Mouse (Mus musculus): ENCODE data around the gene Dpp4. TPM values are rescaled to one million over a fixed set of nuclear protein-coding genes. Genes with fewer than 3 reads are reported as not detected.

Gene Dpp4
- total and polyA plus RNA-seq, 2 experiments = 31.0 to 122 TPM

DNA sequence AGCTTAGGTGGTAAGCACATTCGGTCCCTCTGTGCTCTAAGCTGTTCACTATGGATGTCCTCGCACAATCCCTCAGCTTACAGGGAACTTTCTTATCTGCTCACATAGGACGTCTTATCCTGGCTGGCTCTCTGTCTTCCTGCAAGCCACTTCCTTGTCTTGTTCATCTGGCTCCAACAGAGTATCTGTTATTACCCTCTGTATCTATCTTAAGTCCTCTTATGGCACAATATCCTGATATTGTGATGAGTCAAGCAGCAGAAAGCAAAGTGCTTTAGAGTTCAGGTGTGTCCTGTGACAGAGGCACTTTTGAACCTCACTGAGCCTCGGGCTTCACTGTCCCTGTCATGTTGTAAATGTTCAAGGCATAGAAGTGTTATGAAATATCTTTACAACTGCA lies 48.4 kb downstream of the Dpp4 start:
- Histone ChIP-seq H3K27me3 (ENCODE audit: control insufficient read depth, insufficient read depth, low read length) (no peaks in the 10 kb centered on the region), H3K36me3 (ENCODE audit: control insufficient read depth, insufficient read depth, low read length) (peaks cover 54% of the 10 kb centered on the region), H3K4me1 (ENCODE audit: control insufficient read depth, insufficient read depth, low read length) (no peaks in the 10 kb centered on the region), H3K9ac (ENCODE audit: low read depth, low read length) (no peak overlapping the region), H3K27ac (replicated peaks; ENCODE audit: insufficient read depth, low read depth, low read length) (no peak overlapping the region), H3K4me3 (ENCODE audit: insufficient read depth, low read depth, low read length) (no peak overlapping the region), H3K79me2 (ENCODE audit: control insufficient read depth, insufficient read depth, low read length) (no peaks in the 10 kb centered on the region)
- WGBS = 81% methylated on average over 4 of the region's 4 CpGs
- no peak for DNase-seq (ENCODE audit: extremely low read depth, low read depth, low spot score)
- no peak for TF ChIP-seq POLR2A (IDR thresholded peaks at IDR 0.05; ENCODE audit: extremely low read depth, insufficient read depth, low read length)
- TF ChIP-seq CTCF (IDR thresholded peaks at IDR 0.05; ENCODE audit: low read depth, low read length) = no peak

DNA sequence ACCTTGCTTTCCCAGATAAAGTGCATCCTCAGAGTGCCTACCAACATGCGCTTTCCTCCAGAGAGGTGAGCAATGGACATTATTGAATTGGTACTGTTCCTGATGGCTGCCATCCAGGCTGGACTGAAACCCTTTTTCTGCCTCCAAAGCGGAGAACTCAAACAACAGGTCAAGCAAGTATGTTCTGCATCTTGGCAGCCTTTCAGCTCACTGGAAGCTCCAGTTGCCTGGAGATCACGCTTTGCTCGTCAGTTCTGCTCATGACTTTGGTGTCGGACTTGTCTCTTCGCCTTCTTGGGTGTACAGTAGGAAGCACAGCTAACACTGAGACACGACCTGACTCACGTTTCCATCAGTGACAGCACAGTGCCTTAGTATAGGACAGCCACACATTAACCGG lies 49.8 kb downstream of the Dpp4 start:
- DNase-seq (ENCODE audit: extremely low read depth, low read depth, low spot score) = peak; percentile 51
- Histone ChIP-seq H3K79me2 (ENCODE audit: control insufficient read depth, insufficient read depth, low read length) (no peaks in the 10 kb centered on the region), H3K27me3 (ENCODE audit: control insufficient read depth, insufficient read depth, low read length) (no peaks in the 10 kb centered on the region), H3K9ac (ENCODE audit: low read depth, low read length) (no peak overlapping the region), H3K4me3 (ENCODE audit: insufficient read depth, low read depth, low read length) (no peak overlapping the region), H3K36me3 (ENCODE audit: control insufficient read depth, insufficient read depth, low read length) (peaks cover 59% of the 10 kb centered on the region), H3K4me1 (ENCODE audit: control insufficient read depth, insufficient read depth, low read length) (no peaks in the 10 kb centered on the region), H3K27ac (replicated peaks; ENCODE audit: insufficient read depth, low read depth, low read length) (no peak overlapping the region)
- 68% methylated on average over 9 of the region's 9 CpGs for WGBS
- TF ChIP-seq CTCF (IDR thresholded peaks at IDR 0.05; ENCODE audit: low read depth, low read length) (no peak), POLR2A (IDR thresholded peaks at IDR 0.05; ENCODE audit: extremely low read depth, insufficient read depth, low read length) (no peak)

GRCm38 (mm10) chr2:62361514-62361913 lies 50.5 kb downstream of the Dpp4 start:
- Histone ChIP-seq H3K4me3 (ENCODE audit: insufficient read depth, low read depth, low read length) (no peak overlapping the region), H3K4me1 (ENCODE audit: control insufficient read depth, insufficient read depth, low read length) (no peaks in the 10 kb centered on the region), H3K27me3 (ENCODE audit: control insufficient read depth, insufficient read depth, low read length) (no peaks in the 10 kb centered on the region), H3K36me3 (ENCODE audit: control insufficient read depth, insufficient read depth, low read length) (peaks cover 59% of the 10 kb centered on the region), H3K9ac (ENCODE audit: low read depth, low read length) (no peak overlapping the region), H3K79me2 (ENCODE audit: control insufficient read depth, insufficient read depth, low read length) (no peaks in the 10 kb centered on the region), H3K27ac (replicated peaks; ENCODE audit: insufficient read depth, low read depth, low read length) (no peak overlapping the region)
- TF ChIP-seq POLR2A (IDR thresholded peaks at IDR 0.05; ENCODE audit: extremely low read depth, insufficient read depth, low read length) (no peak), CTCF (IDR thresholded peaks at IDR 0.05; ENCODE audit: low read depth, low read length) (no peak)
- no peak for DNase-seq (ENCODE audit: extremely low read depth, low read depth, low spot score)
- WGBS = 74% methylated on average over 3 of the region's 3 CpGs

DNA sequence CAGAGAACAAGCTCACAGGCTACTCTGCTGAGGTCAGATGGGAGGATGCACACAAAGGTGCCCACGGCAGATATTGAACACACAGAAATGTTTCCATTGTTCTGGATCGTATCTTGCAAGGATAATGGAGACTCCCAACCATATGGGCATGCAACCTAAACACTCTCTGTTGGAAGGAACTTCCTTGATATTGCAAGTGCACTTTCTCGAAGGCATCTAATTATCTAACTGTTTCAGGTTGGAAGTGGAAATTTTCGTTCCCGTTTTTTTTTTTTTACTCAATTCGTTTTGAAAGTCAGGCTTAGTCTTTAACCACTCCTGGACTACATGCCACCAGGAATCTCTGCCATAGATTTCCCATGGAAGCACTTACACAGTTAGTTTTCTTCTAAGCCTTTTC lies 51.2 kb downstream of the Dpp4 start:
- TF ChIP-seq POLR2A (IDR thresholded peaks at IDR 0.05; ENCODE audit: extremely low read depth, insufficient read depth, low read length) (no peak), CTCF (IDR thresholded peaks at IDR 0.05; ENCODE audit: low read depth, low read length) (no peak)
- Histone ChIP-seq H3K36me3 (ENCODE audit: control insufficient read depth, insufficient read depth, low read length) (peaks cover 60% of the 10 kb centered on the region), H3K4me3 (ENCODE audit: insufficient read depth, low read depth, low read length) (no peak overlapping the region), H3K4me1 (ENCODE audit: control insufficient read depth, insufficient read depth, low read length) (no peaks in the 10 kb centered on the region), H3K79me2 (ENCODE audit: control insufficient read depth, insufficient read depth, low read length) (no peaks in the 10 kb centered on the region), H3K27ac (replicated peaks; ENCODE audit: insufficient read depth, low read depth, low read length) (no peak overlapping the region), H3K27me3 (ENCODE audit: control insufficient read depth, insufficient read depth, low read length) (no peaks in the 10 kb centered on the region), H3K9ac (ENCODE audit: low read depth, low read length) (no peak overlapping the region)
- no peak for DNase-seq (ENCODE audit: extremely low read depth, low read depth, low spot score)
- WGBS = 75% methylated on average over 6 of the region's 6 CpGs

DNA sequence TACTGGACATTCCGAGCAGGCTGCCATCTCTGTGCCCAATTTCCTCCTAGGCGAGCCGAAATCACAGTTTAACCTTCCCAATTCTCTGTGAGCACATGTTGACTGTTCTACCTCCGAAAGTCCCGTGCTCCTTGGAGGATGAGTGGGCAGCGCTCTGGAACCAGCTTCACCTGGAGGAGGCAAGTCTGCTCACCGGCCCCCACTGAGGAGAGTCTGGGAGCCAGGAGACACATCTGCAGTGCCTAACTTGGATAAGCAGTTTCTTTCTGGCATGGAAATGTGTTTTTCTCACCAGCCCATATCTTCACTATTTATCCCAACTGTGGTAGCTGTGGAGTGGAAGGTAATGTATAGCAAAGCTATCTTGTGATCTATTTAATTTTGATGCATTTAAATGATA lies 54.8 kb downstream of the Dpp4 start:
- WGBS = 87% methylated on average over 7 of the region's 7 CpGs
- no peak for DNase-seq (ENCODE audit: extremely low read depth, low read depth, low spot score)
- Histone ChIP-seq H3K9ac (ENCODE audit: low read depth, low read length) (no peak overlapping the region), H3K27me3 (ENCODE audit: control insufficient read depth, insufficient read depth, low read length) (no peaks in the 10 kb centered on the region), H3K4me1 (ENCODE audit: control insufficient read depth, insufficient read depth, low read length) (no peaks in the 10 kb centered on the region), H3K36me3 (ENCODE audit: control insufficient read depth, insufficient read depth, low read length) (peaks cover 59% of the 10 kb centered on the region), H3K27ac (replicated peaks; ENCODE audit: insufficient read depth, low read depth, low read length) (no peak overlapping the region), H3K4me3 (ENCODE audit: insufficient read depth, low read depth, low read length) (no peak overlapping the region), H3K79me2 (ENCODE audit: control insufficient read depth, insufficient read depth, low read length) (no peaks in the 10 kb centered on the region)
- TF ChIP-seq POLR2A (IDR thresholded peaks at IDR 0.05; ENCODE audit: extremely low read depth, insufficient read depth, low read length) (no peak), CTCF (IDR thresholded peaks at IDR 0.05; ENCODE audit: low read depth, low read length) (no peak)

- TF ChIP-seq POLR2A (IDR thresholded peaks at IDR 0.05; ENCODE audit: extremely low read depth, insufficient read depth, low read length) (no peak), CTCF (IDR thresholded peaks at IDR 0.05; ENCODE audit: low read depth, low read length) (no peak)
- H3K36me3 ChIP-seq (ENCODE audit: control insufficient read depth, insufficient read depth, low read length) = peaks cover 56% of the 10 kb centered on the region
- WGBS = 83% methylated on average over 14 of the region's 14 CpGs
- H3K4me3 ChIP-seq (ENCODE audit: insufficient read depth, low read depth, low read length) = no peak overlapping the region
- H3K4me1 ChIP-seq (ENCODE audit: control insufficient read depth, insufficient read depth, low read length) = no peaks in the 10 kb centered on the region
- no peaks in the 10 kb centered on the region for H3K79me2 ChIP-seq (ENCODE audit: control insufficient read depth, insufficient read depth, low read length)
- no peak overlapping the region for H3K27ac ChIP-seq (replicated peaks; ENCODE audit: insufficient read depth, low read depth, low read length)
- no peak for DNase-seq (ENCODE audit: extremely low read depth, low read depth, low spot score)
- no peaks in the 10 kb centered on the region for H3K27me3 ChIP-seq (ENCODE audit: control insufficient read depth, insufficient read depth, low read length)
- H3K9ac ChIP-seq (ENCODE audit: low read depth, low read length) = no peak overlapping the region
Measured at GRCm38 (mm10) chr2:62356606-62357005, 55.4 kb downstream of the Dpp4 start.

Measured in liver, adult 2 months (tissue).